Mouse (Mus musculus): ENCODE data around the gene Ccdc77.
"Not testable (repeated sequence)": the region's sequence is repeated elsewhere in the genome, so short reads cannot be mapped to it uniquely, and the experiment has no call there.

Ccdc77 gene

DNA sequence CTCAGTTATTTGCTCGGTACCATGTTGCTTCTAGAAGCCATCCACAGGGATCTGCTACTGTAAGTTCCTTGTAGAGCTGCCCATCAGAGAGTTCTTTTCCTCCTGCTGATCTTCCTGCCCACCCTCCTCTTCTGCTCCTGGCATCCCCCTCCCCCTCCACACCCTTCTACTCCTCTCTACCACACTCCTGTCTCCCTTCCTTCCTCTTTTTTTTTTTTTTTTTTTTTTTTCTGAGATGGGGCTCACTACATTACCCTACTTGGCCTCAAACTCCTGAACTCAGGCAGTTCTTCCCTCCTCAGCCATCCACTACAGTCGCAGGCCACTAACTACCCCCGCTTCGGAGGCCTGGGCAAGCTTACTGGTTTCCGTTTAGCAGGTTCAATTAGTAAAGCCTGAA, 51.7 kb downstream of the Ccdc77 start:
- CTCF ChIA-PET = interaction anchor here (0.7 kb wide), 1 partner anchor 12 kb away, joined by 4 read pairs; no protein-coding TSS in a partner anchor

GRCm38 (mm10) chr6:120309787-120310186, 54.4 kb downstream of the Ccdc77 start:
- CTCF ChIA-PET = no interaction called here

DNA sequence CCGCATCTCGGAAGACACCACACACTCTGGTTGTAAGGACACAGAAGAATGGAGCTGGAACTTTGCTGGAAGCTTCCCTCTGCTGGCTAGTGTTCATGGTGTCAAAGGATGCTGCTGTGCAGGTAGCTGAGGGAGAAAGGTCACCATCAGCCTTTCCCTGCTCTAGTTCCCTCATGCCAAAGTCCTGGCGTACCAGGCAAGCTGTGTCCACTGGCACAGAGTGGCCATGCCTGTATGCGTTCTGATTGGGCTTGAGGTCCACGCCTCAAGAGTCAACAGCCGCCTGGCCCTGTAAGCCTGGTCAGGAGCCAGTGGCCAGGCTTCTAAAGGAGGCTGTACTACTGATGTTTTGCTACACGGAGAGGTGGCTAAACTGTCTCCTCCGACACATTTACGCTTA, 54.8 kb downstream of the Ccdc77 start:
- CTCF ChIA-PET = interaction anchor here (0.8 kb wide), 1 partner anchor 8 kb away, joined by 4 read pairs; no protein-coding TSS in a partner anchor

DNA sequence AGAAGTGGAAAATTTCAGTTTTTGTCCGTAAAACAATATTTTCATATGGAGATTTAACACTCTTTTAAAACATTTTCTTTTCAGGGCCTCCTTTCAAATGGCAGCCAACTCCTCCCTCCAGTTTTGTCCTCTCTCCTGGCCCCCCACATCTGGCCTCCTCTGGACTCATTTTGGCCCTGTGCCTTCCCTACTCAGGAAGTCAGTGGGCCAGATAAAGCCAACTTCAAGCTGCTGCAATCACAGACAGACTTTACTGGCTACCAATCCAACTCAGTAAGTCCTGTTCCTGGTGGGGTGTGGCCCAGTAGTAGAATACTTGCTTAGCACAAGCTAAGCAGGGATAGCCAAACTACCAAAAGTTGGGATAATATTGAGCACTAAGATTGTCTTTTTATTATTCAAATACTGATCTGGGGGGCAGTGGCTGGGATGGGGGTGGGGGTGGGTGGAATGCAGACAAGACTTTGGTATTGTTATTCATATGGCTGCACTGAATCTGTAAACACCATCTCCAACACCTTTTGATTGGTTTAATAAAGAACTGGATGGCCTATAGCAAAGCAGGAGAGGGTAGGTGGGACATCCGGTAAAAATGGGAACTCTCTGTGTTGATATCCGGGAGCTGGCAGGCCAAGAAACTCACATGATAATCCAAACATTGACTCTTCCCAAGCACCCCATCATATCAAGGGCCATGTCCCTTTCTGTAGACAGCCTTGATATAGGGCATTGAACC, 57.1 kb downstream of the Ccdc77 start:
- CTCF ChIA-PET = no interaction called here

- CTCF ChIA-PET = no interaction called here
Measured at GRCm38 (mm10) chr6:120302755-120303316, 61.3 kb downstream of the Ccdc77 start.

DNA sequence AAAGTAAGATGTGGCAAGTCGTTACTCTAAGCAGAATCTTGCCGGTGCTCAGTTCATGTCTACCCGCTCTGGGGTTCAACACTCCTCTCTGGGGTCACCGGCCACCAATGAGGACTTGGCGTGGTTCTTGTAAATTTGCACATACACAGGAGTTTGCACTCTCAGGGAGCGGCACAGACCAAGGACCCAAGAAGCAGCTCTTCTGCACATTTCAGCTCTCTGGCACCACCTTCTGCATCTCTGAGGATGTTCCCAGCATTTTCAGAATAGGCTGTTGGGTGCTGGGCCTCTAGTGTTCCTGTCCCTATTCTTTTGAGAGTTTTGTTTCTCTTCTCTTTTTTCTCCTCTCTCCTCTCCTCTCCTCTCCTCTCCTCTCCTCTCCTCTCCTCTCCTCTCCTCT, 63.0 kb downstream of the Ccdc77 start:
- CTCF ChIA-PET = interaction anchor here (0.6 to 0.7 kb wide), 4 partner anchors 12 to 771 kb away, joined by 3 to 4 read pairs (median 3); no protein-coding TSS in a partner anchor

DNA sequence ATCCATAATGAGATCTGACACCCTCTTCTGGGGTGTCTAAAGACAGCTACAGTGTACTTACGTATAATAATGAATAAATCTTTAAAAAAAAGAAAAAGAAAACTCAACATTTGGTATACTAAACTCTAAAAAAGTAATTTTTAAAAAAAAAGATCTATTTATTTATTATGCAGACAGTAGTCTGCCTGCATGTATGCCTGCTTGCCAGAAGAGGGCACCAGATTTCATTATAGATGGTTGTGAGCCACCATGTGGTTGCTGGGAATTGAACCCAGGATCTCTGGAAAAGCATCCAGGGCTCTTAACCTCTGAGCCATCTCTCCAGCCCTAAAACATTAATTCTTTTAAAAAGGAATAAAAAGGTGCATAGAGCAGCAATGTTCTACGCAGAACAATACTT, 67.6 kb downstream of the Ccdc77 start:
- CTCF ChIA-PET = not testable (repeated sequence)

DNA sequence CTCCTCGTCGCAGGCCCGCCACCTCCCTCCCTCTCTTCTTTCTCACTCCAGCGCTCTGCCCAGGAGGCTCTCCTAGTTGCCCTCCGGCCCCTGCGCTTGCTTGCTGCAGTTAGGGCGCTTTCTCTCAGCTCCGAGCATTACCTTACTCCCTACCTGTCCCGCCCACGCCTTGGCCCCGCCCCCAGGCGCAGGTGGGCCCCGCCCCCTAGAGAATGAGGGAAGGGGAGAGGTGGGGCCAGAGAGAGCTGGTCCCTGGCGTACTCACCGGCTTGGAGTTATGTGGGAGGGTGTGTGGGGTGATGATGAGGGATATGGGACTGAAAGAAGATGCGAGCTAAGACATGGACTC, 69.4 kb downstream of the Ccdc77 start:
- CTCF ChIA-PET = interaction anchor here (1.0 kb wide), 1 partner anchor 29 kb away, joined by 3 read pairs; no protein-coding TSS in a partner anchor

DNA sequence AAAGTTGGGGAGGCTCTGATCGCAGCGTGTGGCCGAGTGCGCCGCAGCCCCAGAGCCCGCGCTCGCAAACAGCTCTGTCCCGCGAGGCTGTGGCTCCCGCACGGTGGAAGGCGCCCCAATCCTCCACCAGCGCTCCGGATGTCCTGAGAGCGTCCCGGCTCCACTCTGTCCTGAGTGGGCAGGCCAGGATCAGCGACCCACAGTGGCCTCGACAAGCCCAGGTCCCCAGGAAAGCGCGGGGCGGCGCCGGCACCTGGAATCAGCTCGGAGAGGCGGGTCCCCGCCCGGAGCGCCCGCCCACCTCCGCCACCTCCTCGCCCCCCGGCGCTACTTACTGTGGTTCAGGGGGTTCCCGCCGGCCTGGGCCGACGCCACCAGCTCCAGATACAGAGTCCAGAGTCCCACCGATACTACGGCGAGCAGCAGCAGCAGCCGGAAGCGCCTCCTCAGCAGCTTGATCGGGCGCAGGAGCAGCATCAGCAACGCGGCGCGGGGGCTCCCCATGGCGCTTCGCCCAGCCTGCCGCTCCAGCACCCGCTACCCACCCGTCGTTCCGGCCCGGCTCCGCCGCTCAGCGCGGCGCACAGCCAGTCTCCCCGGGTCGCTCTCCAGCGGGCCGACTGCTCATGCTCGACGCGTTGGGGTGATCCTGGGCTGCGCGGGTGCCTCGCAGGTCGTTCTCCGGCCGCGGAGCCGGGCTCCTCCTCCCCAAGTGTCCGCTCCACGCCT, 70.0 kb downstream of the Ccdc77 start, which contains the start of the genes D330020A13Rik and B4galnt3:
TSS of gene D330020A13Rik (plus strand) at position 309 of the 729 bp plus-strand sequence.
TSS of gene B4galnt3 (minus strand) at position 504 of the 729 bp plus-strand sequence.
- CTCF ChIA-PET = interaction anchor here (1.0 kb wide), 1 partner anchor 29 kb away, joined by 3 read pairs; no protein-coding TSS in a partner anchor

GRCm38 (mm10) chr6:120291396-120292009, 72.7 kb downstream of the Ccdc77 start:
- CTCF ChIA-PET = no interaction called here

DNA sequence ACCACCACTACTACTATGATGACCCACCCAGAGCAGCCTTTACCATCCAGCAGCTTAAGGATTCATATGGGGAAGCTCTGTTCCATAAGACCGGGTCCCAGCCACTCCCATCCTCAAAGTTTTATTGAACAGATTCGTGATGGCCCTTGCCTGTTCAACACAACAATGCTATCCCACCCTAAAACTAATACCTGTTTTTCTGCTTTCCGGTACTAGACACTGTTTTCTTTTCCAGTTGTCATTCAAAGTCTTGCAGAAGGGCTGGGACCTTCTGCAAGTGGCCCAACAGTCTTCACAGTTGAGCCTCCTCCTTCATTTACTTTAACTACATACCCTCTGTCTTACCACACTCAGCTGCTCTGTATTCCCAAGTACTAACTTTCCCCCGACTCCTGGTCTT, 74.7 kb downstream of the Ccdc77 start:
- CTCF ChIA-PET = no interaction called here

DNA sequence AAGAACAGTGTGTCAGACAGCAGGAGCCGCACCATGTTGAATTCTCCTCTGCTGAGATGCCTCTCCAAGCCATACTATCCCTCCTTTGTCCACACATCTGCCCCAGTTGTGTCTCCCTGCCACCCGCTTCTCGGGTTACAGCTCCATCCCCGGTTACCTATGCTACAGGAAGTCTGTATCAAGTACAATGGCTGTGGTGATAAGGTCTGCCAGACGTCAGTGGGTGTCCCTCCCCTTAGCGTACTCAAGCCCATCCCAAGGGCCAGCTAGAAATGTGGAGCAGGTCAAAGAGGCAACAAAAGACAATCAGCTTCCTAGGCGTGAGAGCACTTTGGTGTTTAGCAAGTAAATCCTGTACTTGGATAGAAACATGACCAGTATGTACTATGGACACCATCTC, 75.6 kb downstream of the Ccdc77 start:
- CTCF ChIA-PET = no interaction called here

DNA sequence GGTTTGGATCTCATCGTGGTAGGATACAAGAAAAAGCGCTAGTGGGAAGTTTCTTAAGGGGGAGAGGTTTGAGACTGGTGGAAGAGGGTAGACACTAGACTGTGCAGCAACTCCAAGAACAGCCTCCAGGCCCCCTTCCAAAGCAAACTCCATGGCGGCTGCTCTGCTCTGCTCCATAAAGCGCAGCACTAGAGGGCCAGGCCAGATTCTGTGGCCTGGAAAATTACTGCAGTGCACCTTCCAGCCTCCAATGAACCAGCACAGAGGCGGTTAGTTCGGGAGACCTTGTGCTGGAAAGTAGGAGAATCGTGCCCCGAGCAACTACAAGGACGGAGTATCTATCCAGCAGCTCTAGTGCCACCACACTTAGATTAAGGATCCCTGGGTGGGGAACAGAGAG, 76.9 kb downstream of the Ccdc77 start:
- CTCF ChIA-PET = no interaction called here

DNA sequence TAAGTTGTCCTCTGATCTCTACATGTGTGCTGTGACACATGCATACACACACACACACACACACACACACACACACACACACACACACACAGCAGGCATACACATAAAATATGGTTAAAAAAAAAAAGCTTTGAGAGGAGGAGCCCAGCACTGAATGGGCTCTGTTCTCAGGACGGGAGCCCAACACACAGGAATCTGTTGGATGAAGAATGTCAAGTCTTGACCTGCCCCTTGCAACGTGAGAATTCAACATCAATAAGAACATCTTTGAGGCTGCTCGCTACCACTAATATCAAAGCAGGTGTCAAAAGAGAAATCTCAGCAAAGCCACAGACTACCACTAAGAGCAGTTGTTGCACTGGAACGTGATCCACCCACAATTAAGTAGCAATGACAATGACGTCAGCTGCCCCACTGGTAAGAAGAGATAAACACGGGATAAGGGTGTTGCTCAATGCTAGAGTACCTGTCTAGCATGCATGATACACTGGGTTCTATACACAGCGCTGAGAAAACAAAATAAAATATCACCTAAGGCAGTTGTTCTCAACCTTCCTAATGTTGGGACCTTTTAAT, 87.2 kb downstream of the Ccdc77 start:
- CTCF ChIA-PET = no interaction called here

DNA sequence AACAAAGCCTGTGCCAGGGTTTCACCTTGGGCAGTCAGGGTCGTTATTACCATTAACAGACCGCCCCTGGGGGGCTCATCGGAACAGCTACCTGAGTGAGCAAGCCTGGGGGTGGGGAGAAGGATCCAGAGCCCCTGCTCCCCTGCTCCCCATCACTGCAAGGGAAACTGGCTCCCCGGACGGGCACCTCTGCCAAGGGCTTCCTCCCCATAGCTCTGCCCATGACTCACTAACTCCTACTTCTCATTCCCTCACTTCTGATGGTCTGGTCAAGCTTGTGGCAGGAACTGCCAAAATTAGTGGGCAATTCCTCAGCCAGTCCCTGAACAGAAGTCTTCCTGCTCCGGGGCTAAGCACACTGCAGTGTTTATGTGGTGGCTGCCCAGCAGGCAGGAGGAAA, 88.9 kb downstream of the Ccdc77 start:
- CTCF ChIA-PET = no interaction called here

- CTCF ChIA-PET = no interaction called here
Measured at GRCm38 (mm10) chr6:120274887-120275286, 89.3 kb downstream of the Ccdc77 start.

Measured in spleen, embryonic (tissue).